Mouse (Mus musculus): ENCODE results near the gene Hcn2. TPM values are rescaled to one million over a fixed set of nuclear protein-coding genes. Genes with fewer than 3 reads are reported as not detected.
"Not testable (repeated sequence)": the region's sequence is repeated elsewhere in the genome, so short reads cannot be mapped to it uniquely, and the experiment has no call there.

Hcn2 gene
- total RNA-seq, 2 experiments from 2014 or later: 0.72 to 0.79 TPM

DNA sequence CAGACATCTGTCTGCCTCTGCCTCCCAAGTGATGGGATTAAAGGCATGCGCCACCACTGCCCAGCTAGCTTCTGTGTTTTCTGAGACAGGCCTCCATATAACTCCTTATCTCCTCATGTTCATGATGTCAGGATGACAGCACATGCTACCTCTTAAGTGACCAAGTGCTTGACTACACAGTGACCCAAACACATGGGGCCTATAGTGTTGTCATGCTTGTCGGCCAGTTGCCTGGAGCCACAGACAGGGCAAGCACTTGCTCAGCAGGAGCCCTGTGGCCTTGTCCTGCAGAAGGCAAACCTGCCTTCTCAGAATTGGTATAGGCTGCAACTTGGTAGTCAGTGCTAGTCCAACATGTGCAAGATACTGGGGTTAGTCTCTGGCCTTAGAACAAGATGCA is 30.2 kb upstream of the Hcn2 start:
- intact Hi-C loops (cut with DNase I): no loop called here

DNA sequence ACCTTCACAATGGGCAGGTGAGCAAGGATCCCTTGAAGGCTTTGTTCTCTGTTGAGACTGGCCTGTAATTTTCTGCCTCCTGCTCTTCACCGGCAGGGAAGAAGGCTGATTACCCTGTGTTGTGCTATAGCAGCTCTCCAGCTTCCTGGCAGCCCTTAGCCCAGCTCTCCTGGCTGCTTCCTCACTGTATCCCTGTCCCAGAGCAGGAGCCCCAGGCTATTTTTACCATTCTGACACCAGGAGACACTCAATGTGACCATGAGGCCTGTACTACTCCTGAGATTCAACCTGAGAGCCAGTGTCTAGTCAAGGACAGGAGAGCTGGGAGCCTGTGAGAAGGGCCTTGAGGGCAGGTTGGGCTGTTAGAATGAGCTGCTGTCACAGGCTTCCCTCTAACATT is 29.7 kb upstream of the Hcn2 start:
- DNase-seq: no peak
- intact Hi-C loops (cut with DNase I): no loop called here

More for the DNA sequence above, 30.2 kb upstream of the Hcn2 start:
- DNase-seq: no peak

DNA sequence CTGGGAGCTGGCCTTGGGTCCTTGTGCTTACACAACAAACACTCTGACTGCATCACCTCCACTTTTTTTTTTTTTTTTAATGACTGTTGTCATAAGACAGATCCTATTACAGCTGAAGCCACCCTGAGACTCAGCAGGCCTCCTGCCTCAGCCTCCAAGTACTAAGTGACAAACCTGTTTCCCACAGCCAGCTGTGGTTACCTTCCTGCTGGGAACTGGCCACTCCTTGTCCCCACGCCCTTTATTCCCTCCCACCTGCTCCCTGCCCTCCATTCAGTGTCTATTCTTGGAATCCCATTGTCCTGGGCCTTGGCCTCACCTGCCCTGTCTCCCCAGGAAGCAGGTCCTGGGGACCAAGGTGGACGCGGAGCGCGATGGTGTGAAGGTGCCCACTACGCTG is 28.9 kb upstream of the Hcn2 start:
- intact Hi-C loops (cut with DNase I): no loop called here
- no peak for DNase-seq

DNA sequence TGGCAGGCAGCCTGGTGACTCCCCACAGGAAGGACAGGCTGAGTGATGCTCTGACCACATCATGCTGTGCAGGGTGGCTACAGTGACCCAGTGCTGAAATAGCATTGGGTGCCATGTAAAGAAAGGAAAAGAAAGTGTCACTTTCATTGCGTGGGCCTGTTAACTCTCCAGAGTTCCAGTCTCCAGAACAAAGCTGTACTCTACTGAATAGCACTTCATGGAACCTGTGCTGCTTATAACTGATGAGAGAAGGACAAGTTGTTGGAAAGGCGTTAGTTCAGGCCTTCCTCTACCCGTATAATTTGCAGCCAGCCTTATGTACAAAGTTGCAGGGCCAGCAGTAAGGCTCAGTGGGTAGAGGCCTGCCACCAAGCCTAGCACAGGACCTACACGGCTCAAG is 27.7 kb upstream of the Hcn2 start, which contains the start of gene Gzmm:
TSS of gene Gzmm (plus strand) at position 301 of the 400 bp plus-strand sequence.
- no peak for DNase-seq
- intact Hi-C loops (cut with DNase I): no loop called here

DNA sequence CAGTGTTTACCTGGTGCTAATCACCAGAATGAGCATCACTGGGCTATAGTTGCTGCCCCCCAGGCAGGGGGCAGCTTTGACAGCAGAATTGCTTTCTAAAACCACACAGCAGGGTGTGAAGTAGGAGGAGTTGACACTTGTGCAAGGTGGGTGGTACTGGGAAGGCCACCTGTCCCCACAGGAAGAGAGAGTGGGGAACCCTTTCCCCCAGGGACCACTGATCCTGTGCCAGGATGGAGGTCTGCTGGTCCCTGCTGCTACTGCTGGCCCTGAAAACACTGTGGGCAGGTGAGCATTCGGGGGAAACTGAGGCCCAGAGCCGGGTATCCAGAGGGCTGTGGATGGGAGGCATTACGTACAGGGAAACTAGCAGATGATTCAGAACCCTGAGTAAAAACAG is 27.3 kb upstream of the Hcn2 start:
- intact Hi-C loops (cut with DNase I): no loop called here
- no peak for DNase-seq

DNA sequence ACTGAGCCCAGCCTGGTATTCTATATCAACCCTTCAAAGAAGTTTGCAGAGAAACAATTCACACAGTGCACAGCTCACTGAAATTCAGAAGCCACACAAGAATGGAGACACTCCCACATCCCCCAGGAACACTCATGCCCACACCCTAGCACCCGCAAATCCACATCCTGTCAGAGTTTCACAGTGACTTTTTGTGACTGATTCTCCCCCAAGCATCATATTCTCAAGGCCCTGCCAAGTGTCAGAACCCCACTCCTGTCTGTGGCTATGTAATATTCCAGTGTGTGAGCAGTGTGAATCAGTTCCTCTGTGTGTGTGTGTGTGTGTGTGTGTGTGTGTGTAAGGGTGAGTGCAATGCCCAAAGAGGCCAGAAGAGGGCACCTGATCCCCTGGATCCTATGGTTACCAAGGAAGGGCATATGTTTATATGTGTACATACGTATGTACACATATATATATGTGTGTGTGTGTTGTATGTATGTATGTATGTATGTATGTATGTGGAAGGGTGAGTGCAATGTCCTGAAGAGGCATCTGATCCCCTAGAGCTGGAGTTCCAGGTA is 24.4 kb upstream of the Hcn2 start:
- intact Hi-C loops (cut with DNase I): no loop called here
- no peak for DNase-seq

DNA sequence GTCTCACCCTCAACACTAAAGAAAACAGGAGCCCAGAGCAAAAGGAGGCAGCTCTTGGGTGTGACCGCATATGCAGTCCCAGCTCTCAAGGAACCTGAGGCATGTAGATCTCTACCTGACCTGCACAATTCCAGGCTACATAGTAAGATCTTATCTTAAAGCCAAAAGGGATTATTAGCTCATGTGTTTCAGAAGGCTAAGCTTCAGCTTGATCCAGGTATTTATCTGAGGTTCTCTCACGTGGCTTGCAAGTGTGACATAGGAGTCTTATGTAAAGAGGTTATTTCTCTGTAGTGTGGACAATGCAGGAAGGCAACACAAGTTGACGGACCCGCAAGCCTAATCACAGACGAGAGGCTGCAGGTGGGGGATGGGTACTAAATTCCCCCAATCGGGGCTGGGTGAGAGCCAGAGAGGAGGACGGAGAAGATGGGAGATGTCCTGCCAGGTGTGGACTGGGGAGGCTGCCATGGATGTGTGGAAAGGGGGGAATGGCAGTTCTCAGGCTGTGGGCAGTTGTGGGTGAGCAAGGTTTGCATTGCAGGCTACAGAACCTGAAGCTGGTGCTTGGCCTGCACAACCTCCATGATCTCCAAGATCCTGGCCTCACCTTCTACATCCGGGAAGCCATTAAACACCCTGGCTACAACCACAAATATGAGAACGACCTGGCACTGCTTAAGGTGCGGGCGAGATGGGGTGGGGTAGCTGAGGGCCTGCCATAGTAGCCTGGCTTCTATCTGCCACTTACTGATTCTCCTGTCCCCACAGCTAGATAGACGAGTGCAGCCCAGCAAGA is 22.7 kb upstream of the Hcn2 start:
- intact Hi-C loops (cut with DNase I): no loop called here
- DNase-seq: no peak

DNA sequence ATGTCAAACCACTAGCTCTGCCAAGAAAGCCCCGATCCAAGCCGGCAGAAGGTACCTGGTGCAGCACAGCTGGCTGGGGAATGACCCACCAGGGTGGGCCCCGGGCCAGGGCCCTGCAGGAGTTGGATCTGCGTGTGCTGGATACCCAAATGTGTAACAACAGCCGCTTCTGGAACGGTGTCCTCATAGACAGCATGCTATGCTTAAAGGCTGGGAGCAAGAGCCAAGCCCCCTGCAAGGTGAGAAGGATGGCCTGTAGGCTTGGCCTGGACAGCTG is 22.1 kb upstream of the Hcn2 start:
- intact Hi-C loops (cut with DNase I): no loop called here

DNA sequence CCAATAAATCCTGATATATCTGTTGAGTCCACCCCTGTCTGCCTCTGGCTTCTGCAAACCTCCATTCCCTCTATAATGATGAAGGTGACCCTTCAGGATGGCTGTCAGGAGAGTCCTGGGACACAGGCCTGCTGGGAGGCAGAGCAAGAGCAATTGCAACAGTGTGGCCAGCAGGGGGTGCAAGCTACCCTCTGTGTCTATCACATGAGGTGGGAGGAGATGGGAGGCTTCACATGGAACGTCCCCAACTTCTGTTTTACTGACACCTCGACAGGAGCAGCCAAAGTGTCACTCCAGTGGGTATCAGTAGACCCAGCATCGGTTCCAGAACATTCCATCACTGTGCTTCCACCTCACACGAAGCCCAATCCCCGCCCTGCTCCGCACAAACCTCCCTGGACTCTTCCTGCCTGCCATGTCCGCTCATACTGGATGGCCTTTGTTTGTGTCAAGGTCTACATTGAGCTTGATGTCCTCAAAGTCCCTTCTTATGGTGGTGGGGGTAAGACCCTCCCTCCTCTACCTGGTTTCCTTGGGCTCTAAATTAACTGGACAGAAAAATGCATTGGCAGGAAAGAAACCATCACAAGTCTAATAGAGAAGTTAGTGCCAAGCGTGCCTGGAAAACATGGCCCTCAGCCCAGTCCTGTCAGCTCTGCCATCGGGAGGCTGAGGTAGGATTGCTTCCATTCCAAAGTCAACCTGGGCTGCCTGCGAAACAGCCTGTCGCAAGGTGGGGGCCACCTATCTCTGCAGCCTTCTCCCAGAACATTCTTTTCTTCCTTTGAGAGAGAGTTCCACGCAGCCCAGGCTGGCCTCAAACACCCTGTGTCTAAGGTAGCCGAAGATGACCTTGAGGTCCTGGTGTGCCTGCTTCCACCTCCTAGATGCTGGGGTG is 21.0 kb upstream of the Hcn2 start:
- intact Hi-C loops (cut with DNase I): loop anchor here (5.0 kb wide), 1 partner anchor 92 kb away; no protein-coding TSS in a partner anchor
- DNase-seq: peak; percentile 71 to 72

More for the DNA sequence above, 22.1 kb upstream of the Hcn2 start:
- DNase-seq: no peak

DNA sequence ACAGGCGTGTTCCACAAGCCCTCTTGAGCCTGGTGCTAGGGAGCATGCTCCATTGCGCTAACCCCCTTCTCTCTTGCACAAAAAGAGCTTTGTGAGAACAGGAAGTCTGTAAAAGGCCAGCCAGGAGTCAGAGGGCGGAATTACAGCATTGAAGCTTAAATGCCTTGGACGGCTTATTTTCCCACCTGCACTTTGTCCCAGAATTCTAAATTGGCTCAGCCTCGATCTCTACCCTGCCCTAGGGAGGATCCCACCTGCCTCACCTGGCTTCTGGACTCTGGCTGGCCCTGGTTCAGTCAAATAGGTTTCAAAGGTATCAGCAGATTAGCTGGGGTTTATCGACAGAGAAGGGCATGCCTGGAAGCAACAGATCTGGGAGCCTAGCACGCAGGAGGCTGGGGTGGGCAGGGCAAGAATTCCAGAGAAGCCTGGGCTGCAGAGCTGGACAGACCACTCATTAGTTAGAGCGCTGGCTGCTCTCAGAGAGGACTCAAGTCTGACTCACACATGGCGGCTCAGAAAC is 20.2 kb upstream of the Hcn2 start:
- no peak for DNase-seq
- intact Hi-C loops (cut with DNase I): loop anchor here (5.0 kb wide), 1 partner anchor 91 kb away; no protein-coding TSS in a partner anchor

DNA sequence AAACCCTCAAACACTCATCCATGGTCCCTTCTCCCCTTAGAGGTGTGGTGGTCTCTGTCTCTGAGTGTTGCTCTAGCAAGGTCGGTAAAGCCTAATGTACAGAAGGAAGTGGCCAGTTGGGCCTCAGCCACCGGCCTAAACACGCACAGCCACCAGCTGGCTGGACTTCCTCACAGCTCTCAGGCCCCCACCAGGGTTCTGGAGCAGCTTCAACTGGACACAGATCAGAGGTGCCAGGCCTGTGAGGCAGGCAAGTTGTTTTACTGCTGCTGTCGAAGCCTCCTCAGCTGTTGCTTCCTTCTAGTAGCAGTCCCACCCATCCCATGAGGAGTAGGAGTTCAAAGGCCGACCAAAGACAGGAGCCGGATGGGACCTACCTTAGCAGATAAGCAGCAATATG is 18.5 kb upstream of the Hcn2 start:
- DNase-seq: peak in 1 of 2 experiments; percentile 13
- intact Hi-C loops (cut with DNase I): loop anchor here (5.0 kb wide), 1 partner anchor 89 kb away; no protein-coding TSS in a partner anchor

DNA sequence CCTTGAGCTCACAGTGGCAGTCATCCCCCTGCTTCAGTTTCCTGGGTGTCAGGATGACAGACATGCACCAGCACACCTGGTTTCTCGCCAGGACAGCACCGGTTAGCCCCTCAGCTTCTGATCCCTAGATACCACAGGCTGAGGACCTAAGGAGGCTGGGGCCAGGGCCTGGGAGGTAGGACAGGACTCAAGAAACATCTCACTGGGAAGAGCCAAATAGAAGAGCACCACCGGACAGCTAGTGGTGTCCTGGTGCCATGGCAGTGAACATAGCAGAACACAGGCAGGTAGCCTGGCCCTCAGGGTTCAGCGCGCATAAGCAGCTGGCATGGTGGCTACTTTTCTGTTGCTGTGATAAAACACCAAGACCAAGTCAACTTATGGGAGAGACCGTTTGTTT is 18.0 kb upstream of the Hcn2 start:
- intact Hi-C loops (cut with DNase I): loop anchor here (5.0 kb wide), 1 partner anchor 89 kb away; no protein-coding TSS in a partner anchor

DNA sequence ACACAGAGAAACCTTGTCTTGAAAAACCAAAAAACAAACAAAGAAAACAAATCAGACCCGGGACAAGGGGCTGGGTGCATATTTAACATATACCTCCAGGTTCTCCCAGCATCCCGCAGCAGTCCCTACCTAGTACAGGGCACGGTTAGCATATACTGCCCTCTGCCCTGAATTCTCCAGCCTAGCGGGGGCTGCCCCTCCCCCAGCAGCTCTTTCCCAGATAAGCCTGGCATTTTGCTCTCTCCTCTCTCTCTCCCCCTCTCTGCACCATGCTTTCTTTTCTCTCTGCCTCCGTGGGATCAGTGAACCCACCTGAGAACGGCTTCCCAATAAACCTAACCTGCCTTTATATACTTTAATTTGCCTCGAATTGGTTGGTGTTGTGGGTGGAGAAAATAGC is 15.8 kb upstream of the Hcn2 start:
- intact Hi-C loops (cut with DNase I): no loop called here
- no peak for DNase-seq

More for the DNA sequence above, 18.0 kb upstream of the Hcn2 start:
- no peak for DNase-seq

DNA sequence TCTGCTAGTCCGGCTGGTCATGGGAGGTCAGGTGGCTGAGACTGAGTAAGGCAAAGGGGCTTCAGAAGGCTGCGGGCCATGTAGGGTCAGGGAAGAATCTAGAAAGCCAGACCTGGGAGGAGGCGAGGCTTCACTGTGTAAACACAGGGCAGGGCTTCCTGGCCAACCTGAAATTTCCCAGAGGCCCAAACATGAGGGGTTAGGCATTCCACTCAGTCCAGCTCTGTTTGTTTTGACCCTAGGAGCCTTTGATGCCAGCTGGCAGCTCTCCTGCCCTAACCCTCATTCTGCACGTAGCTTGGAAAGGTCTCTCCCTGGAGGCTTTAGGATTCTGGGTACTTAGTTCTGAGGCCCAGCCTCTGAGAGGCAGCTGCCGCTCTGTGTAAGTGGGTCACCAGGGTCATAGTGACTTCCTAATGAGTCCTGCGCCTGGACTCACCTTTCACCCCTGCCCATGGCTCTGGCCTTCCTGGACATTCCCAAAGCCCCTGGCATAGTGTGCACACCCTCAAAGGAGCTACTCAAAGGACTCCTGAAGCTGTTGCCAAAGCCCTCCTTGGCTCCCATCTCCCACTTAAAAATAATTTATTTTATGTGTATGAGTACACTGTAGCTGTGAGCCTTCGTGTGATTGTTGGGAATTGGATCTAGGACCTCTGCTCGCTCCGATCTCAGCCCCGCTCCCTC is 14.8 kb upstream of the Hcn2 start:
- no peak for DNase-seq
- intact Hi-C loops (cut with DNase I): no loop called here

DNA sequence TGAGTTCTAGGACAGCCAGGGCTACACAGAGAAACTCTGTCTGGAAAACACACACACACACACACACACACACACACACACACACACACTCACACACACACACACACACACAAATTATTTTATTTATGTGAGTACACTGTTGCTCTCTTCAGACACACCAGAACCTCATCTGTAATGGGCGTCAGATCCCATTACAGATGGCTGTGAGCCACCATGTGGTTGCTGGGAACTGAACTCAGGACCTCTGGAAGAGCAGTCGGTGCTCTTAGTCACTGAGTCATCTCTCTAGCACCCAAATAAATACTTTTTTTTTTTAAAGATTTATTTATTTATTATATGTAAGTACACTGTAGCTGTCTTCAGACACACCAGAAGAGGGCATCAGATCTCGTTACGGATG is 13.5 kb upstream of the Hcn2 start:
- intact Hi-C loops (cut with DNase I); DNase-seq: not testable (repeated sequence)

DNA sequence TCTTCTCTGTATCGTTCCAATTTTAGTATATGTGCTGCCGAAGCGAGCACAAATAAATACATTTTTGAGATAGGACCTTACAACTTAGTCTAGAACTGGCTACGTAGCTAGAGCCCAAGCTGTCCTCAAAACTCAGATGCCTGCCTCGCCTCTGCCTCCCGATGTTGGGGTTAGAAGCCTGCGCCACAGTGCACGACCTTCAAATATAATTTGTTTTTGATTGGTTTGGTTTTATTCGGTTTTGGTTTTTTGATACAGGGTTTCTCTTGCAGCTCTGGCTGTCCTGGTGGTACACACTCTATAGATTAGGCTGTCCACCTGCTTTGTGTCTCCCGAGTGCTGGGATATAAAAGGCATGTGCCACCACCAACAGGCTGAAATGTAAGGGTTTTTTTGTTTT is 12.9 kb upstream of the Hcn2 start:
- no peak for DNase-seq
- intact Hi-C loops (cut with DNase I): no loop called here

DNA sequence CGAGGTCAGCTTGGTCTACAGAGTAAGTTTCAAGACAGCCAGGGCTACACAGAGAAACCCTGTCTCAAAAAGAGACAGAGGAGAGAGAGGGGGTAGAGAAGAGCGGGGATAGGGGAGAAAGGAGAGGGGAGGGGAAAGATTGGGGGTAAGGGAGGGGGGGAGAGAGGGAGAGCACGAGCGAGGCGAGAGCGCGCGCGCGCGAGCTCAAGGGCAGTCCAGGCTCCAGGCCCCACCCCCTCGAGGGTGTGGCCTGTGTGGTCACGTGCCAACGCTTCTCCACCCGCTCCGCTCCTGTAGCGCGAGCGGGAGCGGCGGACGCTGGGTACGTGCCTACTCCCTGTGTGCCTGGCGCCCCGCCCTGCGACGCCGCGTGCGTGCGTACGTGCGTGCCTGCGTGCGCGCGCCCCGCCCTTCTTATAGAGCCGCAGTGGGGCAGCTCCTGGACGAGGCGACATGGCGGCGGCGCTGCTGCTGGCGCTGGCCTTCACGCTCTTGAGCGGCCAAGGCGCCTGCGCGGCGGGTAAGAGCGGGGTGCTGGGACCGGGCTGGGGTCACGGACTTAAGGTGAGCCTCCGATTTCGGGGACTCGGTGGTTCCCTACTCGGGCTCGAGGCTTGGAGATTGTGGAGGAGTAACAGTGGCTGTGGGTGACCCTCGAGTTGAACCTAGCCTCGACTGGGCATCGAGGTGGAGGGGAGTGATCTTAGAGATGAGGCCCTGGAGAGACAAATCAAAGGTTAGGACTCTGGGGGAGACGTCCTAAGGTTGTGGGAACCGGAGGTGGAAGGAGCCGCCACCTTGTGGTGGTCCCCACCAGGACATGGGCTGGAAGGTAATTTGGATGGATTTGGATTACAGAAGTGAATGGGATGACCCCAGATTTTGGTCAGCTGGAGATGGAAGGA is 12.1 kb upstream of the Hcn2 start, which contains the start of gene Bsg:
TSS of gene Bsg (plus strand) at position 427 of the 905 bp plus-strand sequence.
- DNase-seq: peak; percentile 98
- intact Hi-C loops (cut with DNase I): no loop called here

DNA sequence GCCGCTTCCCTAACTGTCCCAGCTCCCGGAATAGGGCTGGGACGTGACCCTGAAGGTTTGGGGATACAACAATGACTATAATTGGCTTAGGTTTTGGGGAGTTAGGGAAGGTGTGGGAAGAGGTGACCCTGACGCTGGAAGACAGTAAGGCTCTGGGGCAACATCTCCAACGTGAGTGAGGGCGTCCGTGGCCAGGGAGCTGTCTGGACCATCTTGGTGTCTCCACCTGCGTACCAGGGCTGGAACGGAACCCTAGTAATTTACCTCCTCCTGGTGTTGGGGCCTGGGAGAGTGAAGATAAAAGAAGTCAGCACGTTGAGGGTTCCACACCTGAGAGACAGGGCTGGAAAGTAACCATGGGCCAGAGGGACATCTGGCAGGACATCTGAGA is 11.5 kb upstream of the Hcn2 start:
- intact Hi-C loops (cut with DNase I): no loop called here

DNA sequence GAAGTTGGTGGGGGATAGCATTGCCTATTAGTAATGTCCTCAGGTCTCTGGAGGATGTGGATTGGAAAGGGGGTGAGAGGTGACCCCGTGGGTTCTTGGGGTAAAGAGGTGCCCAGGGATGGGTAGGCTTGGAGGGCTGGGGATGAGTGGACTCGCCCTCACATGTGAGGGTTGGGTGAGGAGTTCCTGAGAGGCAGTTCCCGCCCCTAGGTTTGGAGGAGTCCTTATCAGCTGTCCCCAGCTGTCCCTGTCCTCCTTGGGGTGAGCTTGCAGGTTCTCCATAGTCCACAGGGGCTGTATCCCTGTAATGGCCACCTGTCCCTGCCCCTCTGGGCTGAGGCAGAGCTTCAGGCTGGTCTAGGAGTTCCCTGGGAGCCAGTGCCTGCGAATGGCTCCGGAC is 10.5 kb upstream of the Hcn2 start:
- intact Hi-C loops (cut with DNase I): no loop called here
- no peak for DNase-seq

More for the DNA sequence above, 11.5 kb upstream of the Hcn2 start:
- DNase-seq: no peak

All from gastrocnemius, postnatal 36 days (tissue).